Mouse (Mus musculus): ENCODE measurements around the gene Fam185a.

GRCm38 (mm10) chr5:21412056-21412455, 12.7 kb upstream of the Fam185a start:
- no peak for TF ChIP-seq CTCF (IDR thresholded peaks at IDR 0.05; ENCODE audit: control insufficient read depth, insufficient read depth, insufficient read length)
- no peak for TF ChIP-seq USF1 (IDR thresholded peaks at IDR 0.05; ENCODE audit: low read depth)
- no peak for TF ChIP-seq MYOG (IDR thresholded peaks at IDR 0.05; ENCODE audit: control insufficient read depth, extremely low read depth, insufficient read length)
